Comparison of ENCODE assay signal across 6 mouse cellular contexts in the genomic region with DNA sequence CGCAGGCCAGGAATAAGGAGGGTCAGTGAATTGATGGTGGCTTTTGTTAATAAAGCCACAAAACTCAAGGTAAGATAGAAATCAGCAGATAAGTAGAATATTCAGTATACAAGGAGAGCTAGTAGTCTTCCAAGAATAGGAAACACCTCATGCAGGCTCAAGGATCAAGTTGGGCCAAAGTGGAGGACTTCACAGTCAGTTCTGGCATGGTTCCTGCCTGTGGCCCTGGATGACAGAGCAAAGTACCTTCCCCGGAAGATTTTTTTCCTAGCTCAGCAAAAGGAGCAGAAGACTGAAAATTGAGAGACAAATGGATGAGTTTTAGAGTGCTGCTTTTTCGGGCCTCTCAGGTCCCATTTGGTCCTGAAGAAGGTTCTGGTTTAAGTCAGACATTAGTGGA.
"Had no signal": no experiment of that assay in that cellular context is flagged by ENCODE, and none has a peak within 500 bp of the region (broad histone marks: within the 10 kb centered on the region; RNA-seq: fewer than 3 reads in every experiment).

No protein-coding gene starts in this region.

- ATAC-seq: liver, embryonic 12.5 days; midbrain, embryonic 15.5 days had no signal

- DNase-seq: lung, embryonic 14.5 days; lung, postnatal 10 days; lung, postnatal 4 days; thymus, postnatal 4 days had no signal
